Mouse (Mus musculus): Measurements from ENCODE around the gene A030014E15Rik. TPM values are rescaled to one million over a fixed set of nuclear protein-coding genes. Genes with fewer than 3 reads are reported as not detected.
"Not testable (repeated sequence)": the region's sequence is repeated elsewhere in the genome, so short reads cannot be mapped to it uniquely, and the experiment has no call there.

A030014E15Rik gene
- total and polyA plus RNA-seq, 3 experiments, result not detected

- TF ChIP-seq CTCF (conservative IDR thresholded peaks at IDR 0.05 in 1 of 2, IDR thresholded peaks at IDR 0.05 in 1 of 2; ENCODE audit: low read depth in 2 of 2, low read length in 2 of 2) (peak in 1 of 2 experiments; percentile 2; a peak in 1 of 4 replicates), USF2 (conservative IDR thresholded peaks at IDR 0.05; ENCODE audit: low read depth, low read length) (0 out of 2 replicates have a peak, but pooled peaks have one; percentile 26), USF1 (IDR thresholded peaks at IDR 0.05; ENCODE audit: low read depth, low read length) (peak; percentile 18; the same call in 1 of the 2 replicates)
- H3K4me2 ChIP-seq (ENCODE audit: insufficient read depth, low read depth, poor library complexity, severe bottlenecking); H3K9me3 ChIP-seq (replicated peaks; ENCODE audit: low read length); H3K4me3 ChIP-seq (replicated peaks in 1 of 3; ENCODE audit: low read depth in 2 of 3, low read length in 2 of 3, poor library complexity in 1 of 3); H3K79me2 ChIP-seq (replicated peaks; ENCODE audit: control insufficient read depth, extremely low read depth, insufficient read depth, poor library complexity, severe bottlenecking); H3K4me1 ChIP-seq (ENCODE audit: control insufficient read depth in 1 of 2, insufficient read depth in 2 of 2); H3K36me3 ChIP-seq (replicated peaks in 1 of 2; ENCODE audit: control insufficient read depth in 1 of 2, insufficient read depth in 1 of 2, low read length in 1 of 2); H3K27ac ChIP-seq (ENCODE audit: insufficient read depth, low read depth); H3K27me3 ChIP-seq (replicated peaks); in situ Hi-C loops (cut with MboI; ENCODE audit: low pct_ligation_motif_present, low pct_unique_long_range_greater_than_20kb, low sequenced_read_pairs); H3K9ac ChIP-seq (ENCODE audit: insufficient read depth, low read depth); DNase-seq (ENCODE audit: extremely low read depth); dilution Hi-C loops (cut with MboI; ENCODE audit: extremely low pct_ligation_motif_present, extremely low pct_unique_long_range_greater_than_20kb, low sequenced_read_pairs): not testable (repeated sequence)
Measured at GRCm38 (mm10) chr1:82946029-82946428, 21.3 kb downstream of the A030014E15Rik start.

DNA sequence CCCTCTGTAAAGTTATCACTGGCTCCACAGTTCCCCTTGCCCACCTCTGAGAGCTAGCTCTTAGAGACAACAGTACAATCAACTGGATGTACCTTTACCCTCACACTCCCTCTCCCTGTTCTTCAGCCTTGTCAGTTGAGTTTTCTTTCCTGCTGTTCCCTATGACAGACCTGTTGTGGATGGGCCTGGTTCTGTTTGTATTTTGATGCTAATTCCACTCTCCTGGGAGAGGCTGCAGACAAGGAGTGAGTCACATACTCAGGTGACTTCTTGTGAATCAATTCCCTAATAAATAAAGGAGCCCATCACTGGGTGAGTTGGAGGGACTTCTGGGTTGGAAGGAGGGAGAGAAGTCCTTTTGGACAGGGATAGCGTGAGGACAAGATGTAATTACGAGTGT, 23.9 kb downstream of the A030014E15Rik start:
- H3K9me3 ChIP-seq (replicated peaks; ENCODE audit: low read length), result no peaks in the 10 kb centered on the region
- no peaks in the 10 kb centered on the region for H3K79me2 ChIP-seq (replicated peaks; ENCODE audit: control insufficient read depth, extremely low read depth, insufficient read depth, poor library complexity, severe bottlenecking)
- in situ Hi-C loops (cut with MboI; ENCODE audit: low pct_ligation_motif_present, low pct_unique_long_range_greater_than_20kb, low sequenced_read_pairs) (no loop called here), dilution Hi-C loops (cut with MboI; ENCODE audit: extremely low pct_ligation_motif_present, extremely low pct_unique_long_range_greater_than_20kb, low sequenced_read_pairs) (no loop called here)
- no peak overlapping the region for H3K4me3 ChIP-seq (replicated peaks in 1 of 3; ENCODE audit: low read depth in 2 of 3, low read length in 2 of 3, poor library complexity in 1 of 3)
- no peaks in the 10 kb centered on the region for H3K27me3 ChIP-seq (replicated peaks)
- H3K4me1 ChIP-seq (ENCODE audit: control insufficient read depth in 1 of 2, insufficient read depth in 2 of 2), result no peaks in the 10 kb centered on the region
- no peak for DNase-seq (ENCODE audit: extremely low read depth)
- TF ChIP-seq TCF12 (IDR thresholded peaks at IDR 0.05; ENCODE audit: low read depth, low read length) (no peak), CHD2 (IDR thresholded peaks at IDR 0.05; ENCODE audit: low read length) (no peak), JUN (IDR thresholded peaks at IDR 0.05; ENCODE audit: insufficient read depth, low read depth, low read length) (no peak)
- no peak overlapping the region for H3K27ac ChIP-seq (ENCODE audit: insufficient read depth, low read depth)
- H3K9ac ChIP-seq (ENCODE audit: insufficient read depth, low read depth), result no peak overlapping the region
- no peak overlapping the region for H3K4me2 ChIP-seq (ENCODE audit: insufficient read depth, low read depth, poor library complexity, severe bottlenecking)
- no peaks in the 10 kb centered on the region for H3K36me3 ChIP-seq (replicated peaks in 1 of 2; ENCODE audit: control insufficient read depth in 1 of 2, insufficient read depth in 1 of 2, low read length in 1 of 2)

DNA sequence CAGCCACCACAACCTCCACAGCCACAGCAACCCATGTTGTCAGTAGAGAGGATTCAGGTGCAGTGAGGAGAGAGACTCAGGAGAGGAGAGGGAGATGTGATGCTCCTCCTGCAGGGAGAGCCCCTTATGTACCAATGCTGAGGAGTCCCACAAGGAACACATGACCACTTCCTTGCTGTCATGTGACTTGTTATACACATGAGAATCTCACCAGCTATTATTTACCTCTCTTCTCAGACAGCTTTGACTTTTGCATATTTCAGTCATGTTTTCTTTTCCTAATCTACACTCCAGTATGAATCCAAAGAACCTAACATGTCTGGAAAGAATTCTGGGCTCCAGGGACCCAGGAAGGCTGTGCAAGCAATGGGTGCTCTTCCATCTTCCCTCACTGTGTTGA, 31.2 kb downstream of the A030014E15Rik start, which contains the start of gene Gm7544:
Gm7544 (minus strand) TSS at position 101 of the 400 bp plus-strand sequence.
- H3K4me3 ChIP-seq (replicated peaks in 1 of 3; ENCODE audit: low read depth in 2 of 3, low read length in 2 of 3, poor library complexity in 1 of 3); H3K9me3 ChIP-seq (replicated peaks; ENCODE audit: low read length); DNase-seq (ENCODE audit: extremely low read depth); dilution Hi-C loops (cut with MboI; ENCODE audit: extremely low pct_ligation_motif_present, extremely low pct_unique_long_range_greater_than_20kb, low sequenced_read_pairs); H3K9ac ChIP-seq (ENCODE audit: insufficient read depth, low read depth); in situ Hi-C loops (cut with MboI; ENCODE audit: low pct_ligation_motif_present, low pct_unique_long_range_greater_than_20kb, low sequenced_read_pairs); H3K27ac ChIP-seq (ENCODE audit: insufficient read depth, low read depth); H3K36me3 ChIP-seq (replicated peaks in 1 of 2; ENCODE audit: control insufficient read depth in 1 of 2, insufficient read depth in 1 of 2, low read length in 1 of 2); H3K79me2 ChIP-seq (replicated peaks; ENCODE audit: control insufficient read depth, extremely low read depth, insufficient read depth, poor library complexity, severe bottlenecking); H3K27me3 ChIP-seq (replicated peaks); H3K4me1 ChIP-seq (ENCODE audit: control insufficient read depth in 1 of 2, insufficient read depth in 2 of 2); H3K4me2 ChIP-seq (ENCODE audit: insufficient read depth, low read depth, poor library complexity, severe bottlenecking): not testable (repeated sequence)

- no peaks in the 10 kb centered on the region for H3K27me3 ChIP-seq (replicated peaks)
- peak; percentile 18 for DNase-seq (ENCODE audit: extremely low read depth)
- H3K9ac ChIP-seq (ENCODE audit: insufficient read depth, low read depth), result no peak within 1 kb of the TSS
- in situ Hi-C loops (cut with MboI; ENCODE audit: low pct_ligation_motif_present, low pct_unique_long_range_greater_than_20kb, low sequenced_read_pairs), result no loop called here
- no peak within 1 kb of the TSS for H3K4me3 ChIP-seq (replicated peaks in 1 of 3; ENCODE audit: low read depth in 2 of 3, low read length in 2 of 3, poor library complexity in 1 of 3)
- peaks cover 7% of the 10 kb centered on the region for H3K9me3 ChIP-seq (replicated peaks; ENCODE audit: low read length)
- peaks cover 7 to 19% of the 10 kb centered on the region in 2 experiments for H3K4me1 ChIP-seq (ENCODE audit: control insufficient read depth in 1 of 2, insufficient read depth in 2 of 2)
- TF ChIP-seq BHLHE40 (IDR thresholded peaks at IDR 0.05; ENCODE audit: low read depth, low read length) (peak; percentile 50), POLR2AphosphoS2 (IDR thresholded peaks at IDR 0.05; ENCODE audit: low read depth, low read length) (no peak)
- H3K4me2 ChIP-seq (ENCODE audit: insufficient read depth, low read depth, poor library complexity, severe bottlenecking), result no peak within 1 kb of the TSS
- no peaks in the 10 kb centered on the region for H3K36me3 ChIP-seq (replicated peaks in 1 of 2; ENCODE audit: control insufficient read depth in 1 of 2, insufficient read depth in 1 of 2, low read length in 1 of 2)
- no peak within 1 kb of the TSS for H3K27ac ChIP-seq (ENCODE audit: insufficient read depth, low read depth)
- dilution Hi-C loops (cut with MboI; ENCODE audit: extremely low pct_ligation_motif_present, extremely low pct_unique_long_range_greater_than_20kb, low sequenced_read_pairs), result no loop called here
- H3K79me2 ChIP-seq (replicated peaks; ENCODE audit: control insufficient read depth, extremely low read depth, insufficient read depth, poor library complexity, severe bottlenecking), result no peaks in the 10 kb centered on the region
Measured at GRCm38 (mm10) chr1:82959870-82960385, 35.2 kb downstream of the A030014E15Rik start, which contains the start of gene Gm47955. Gene Gm47955, plus strand, starts transcription at chr1:82960286.
